Mouse (Mus musculus) left cerebral cortex, postnatal 4 days (tissue): Measurements from ENCODE around the gene Nos1ap. TPM values are rescaled to one million over a fixed set of nuclear protein-coding genes. Genes with fewer than 3 reads are reported as not detected.

Experiments used
- DNase-seq: peaks from one replicate; pipeline ENCODE4 v3.0.0-alpha.2; 2022
- intact Hi-C: fragments of 180-260 bp; cut with DNase I; formaldehyde crosslinking; loops from one replicate; pipeline ENCODE4 v1.15.1; 2025
- total RNA-seq, 2 experiments: library from RNA; stranded (reverse); gene quantifications; 2 replicates each; pipeline ENCODE4 v1.2.3; 2021

The Nos1ap gene
- total RNA-seq, 2 experiments from 2014 or later, result 41.0 to 46.4 TPM

DNA sequence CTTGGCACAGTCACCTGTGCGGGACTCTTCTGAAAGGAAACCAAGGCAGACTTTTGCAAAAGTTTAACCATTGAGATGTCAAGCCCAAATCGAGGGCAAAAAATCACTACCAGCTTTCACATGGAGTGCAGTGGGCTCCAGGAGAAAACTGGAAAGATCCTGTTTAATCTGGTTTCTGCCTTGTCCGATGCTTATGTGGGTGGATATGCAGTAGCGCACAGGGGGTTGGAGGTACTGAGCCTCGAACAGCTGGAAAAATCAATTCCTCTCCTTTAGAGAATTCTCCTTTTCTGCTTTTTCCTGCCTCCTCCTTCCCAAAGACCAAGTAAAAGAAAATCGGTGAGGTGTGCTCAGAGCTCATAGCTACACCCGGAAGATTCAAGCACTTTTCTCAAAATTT lies 159.0 kb downstream of the Nos1ap start:
- intact Hi-C loops, result no loop called here
- DNase-seq, result no peak

DNA sequence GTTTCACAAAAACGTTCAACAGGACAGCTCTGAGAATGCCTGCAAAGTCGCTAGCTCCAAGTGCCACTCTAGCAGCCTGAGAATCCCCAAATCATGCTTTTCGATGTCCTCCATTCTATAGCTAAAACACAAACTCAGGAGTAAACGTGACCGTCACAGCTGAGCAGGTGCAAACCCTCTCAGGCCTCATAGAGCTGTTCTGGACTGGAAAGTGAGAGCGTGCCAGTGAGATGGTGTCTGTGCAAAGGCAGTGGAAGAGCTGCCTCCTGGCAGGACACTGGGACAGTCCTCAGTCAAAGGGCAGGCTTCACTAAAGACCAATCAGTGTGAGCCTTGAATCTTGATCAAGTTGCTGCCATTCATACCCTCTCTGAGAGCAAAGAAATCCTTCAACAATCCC lies 160.0 kb downstream of the Nos1ap start:
- no peak for DNase-seq
- intact Hi-C loops, result no loop called here

DNA sequence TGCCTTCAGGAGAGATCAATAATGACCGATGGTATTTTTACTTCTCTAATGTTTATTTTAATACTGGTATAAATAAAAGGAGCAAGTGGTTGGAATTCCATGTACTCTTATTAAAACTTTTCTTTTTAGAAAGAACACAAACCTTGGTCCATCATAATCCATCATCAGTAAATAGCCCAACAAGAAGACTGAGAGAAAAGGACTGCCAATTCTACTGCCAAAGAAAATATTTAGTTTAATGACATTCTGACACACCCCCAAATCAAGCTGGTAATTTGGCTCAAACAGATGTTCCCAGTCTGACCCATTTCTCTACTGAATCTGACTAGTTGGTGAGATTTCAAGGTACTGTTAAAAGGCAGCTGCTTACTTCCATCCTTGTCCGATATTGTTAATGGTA lies 161.5 kb downstream of the Nos1ap start:
- intact Hi-C loops, result no loop called here
- DNase-seq, result no peak

DNA sequence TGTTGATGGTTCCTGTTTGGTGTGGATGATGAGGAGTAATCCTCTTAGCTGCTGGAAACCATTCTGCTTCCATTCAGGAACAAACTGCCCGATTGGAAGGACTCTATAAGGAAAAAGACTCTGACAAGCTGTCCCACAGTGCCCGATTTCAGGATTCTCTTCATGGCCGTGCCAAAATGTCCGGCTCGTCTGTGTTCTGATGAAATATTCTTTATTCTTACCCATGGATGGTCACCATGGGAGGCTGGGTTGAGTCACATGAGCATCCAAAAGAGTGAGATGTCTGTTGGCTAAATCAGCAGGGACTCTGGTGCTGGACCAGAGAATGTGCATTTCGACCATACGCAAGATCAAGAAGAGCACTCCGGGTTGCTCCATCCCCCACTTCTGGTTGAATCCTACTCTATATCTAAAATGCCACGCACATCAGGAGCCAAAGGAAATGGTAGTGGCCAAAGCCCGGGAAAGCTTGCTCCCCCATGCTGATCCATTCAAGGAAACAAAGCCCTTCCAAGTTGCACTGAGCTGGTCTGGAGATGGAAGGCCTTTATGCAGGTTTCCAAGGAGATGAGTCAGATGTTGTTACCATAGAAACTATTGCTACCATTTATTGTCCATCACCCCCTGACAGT lies 165.3 kb downstream of the Nos1ap start:
- intact Hi-C loops, result no loop called here
- DNase-seq, result peak; percentile 49

DNA sequence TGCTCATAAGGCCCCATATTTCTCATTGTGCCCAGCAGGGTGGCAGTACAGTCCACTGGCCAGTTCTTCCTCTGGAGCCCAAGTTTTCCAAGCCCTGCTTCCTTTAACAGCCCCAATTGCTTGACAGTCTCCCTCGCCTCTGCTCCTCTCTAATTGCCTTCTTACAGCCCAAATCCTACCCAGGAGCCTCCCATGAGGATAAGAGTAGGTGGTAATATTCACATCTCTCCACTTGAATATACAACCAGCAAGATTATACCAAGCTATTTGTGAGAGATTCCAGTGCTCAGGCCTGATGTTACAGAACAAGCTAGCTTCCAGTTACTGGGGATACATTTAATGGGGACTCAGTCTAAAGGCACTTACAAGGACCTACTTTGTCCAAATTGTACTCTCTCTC lies 166.6 kb downstream of the Nos1ap start:
- no peak for DNase-seq
- intact Hi-C loops, result no loop called here

DNA sequence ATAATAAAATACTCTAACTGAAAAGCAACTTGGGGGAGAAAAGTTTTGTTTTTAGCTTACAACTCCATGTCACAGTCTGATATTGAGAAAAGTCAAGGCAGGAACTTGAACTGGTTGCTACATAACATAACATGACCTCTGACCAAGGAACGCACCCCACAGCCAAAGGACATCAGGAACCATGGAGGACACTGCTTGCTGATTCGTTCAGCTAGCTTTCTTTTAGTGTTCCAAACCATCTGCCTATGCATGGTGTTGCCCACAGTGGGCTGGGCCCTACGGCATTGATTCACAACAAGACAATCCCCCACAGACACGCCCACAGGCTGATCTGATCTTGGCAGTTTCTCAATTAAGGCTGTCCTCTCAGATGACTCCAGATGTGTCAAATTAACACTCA lies 167.5 kb downstream of the Nos1ap start:
- DNase-seq, result no peak
- intact Hi-C loops, result no loop called here

DNA sequence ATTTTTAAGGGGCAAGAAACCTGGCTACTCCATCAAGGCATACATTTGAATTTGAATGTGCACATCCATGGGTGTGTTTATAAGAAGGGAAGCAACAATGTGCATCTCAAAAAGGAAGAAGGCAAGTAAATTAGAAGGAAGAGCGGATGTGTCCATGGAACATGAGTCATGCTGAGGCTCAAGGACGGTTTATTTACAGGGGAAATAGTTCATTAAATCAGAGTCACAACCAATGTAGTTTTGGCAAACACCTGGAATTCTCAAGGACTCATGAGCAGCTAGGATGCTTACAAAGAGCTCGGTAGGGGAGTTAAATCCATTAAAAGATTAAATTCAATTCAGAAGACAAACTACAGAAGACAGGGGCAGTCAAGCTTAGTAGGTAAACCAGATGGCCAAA lies 169.7 kb downstream of the Nos1ap start:
- intact Hi-C loops, result no loop called here
- no peak for DNase-seq

DNA sequence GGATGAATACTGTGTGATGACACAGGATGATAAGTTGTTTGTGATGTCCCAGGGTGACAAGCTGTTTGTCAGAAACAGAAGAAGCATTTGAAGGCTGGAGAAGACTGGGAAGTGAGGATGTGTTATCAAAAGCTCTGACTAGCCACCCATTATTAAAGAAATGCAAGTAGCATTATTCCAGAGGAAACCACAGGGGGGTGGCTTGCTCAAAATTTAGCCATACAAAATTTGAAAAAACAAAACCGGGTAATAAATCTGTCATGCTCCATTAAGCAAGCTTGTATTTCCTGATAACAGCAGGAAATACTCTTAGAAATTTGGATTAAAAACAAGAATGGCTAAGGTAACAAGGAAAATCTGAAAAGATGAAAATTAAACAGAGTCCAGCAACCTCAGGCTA lies 171.5 kb downstream of the Nos1ap start:
- intact Hi-C loops, result no loop called here
- DNase-seq, result no peak

DNA sequence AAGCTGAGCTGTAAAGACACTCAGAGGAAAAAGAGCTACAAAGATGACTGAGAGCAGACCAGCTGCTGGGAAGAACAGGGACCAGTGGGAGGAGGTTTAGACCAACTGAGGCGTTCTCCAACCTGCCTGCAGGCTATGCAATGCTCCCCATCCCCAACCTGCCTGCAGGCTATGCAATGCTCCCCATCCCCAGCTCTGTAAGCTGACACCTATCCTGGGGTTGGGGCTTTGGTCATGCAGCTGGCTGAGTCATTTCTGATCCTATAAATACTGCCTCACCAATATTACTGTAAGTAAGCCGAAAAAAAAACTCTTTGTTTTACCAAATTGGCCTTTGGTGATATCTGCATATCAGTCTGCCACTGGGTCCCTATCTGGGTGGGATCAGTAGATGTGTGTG lies 172.7 kb downstream of the Nos1ap start:
- DNase-seq, result no peak
- intact Hi-C loops, result no loop called here

DNA sequence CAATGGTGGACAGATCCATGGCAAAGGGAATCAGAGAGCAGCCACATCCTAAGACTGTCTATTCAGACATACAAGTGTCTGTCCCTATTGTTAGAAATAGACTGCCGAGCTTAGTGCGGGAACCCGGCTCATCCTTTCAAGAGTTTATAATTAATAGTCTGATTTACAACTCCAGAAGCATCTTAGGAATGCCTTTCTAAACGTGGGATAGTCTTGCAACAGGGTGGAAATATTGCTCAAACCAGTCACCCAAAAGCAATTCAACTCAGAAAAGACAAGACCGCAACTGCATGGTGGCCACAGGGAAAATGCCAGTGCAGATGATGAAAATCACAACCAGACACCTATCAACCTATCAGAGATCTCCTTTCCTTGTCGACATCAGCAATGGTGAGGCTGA lies 173.5 kb downstream of the Nos1ap start:
- no peak for DNase-seq
- intact Hi-C loops, result no loop called here

DNA sequence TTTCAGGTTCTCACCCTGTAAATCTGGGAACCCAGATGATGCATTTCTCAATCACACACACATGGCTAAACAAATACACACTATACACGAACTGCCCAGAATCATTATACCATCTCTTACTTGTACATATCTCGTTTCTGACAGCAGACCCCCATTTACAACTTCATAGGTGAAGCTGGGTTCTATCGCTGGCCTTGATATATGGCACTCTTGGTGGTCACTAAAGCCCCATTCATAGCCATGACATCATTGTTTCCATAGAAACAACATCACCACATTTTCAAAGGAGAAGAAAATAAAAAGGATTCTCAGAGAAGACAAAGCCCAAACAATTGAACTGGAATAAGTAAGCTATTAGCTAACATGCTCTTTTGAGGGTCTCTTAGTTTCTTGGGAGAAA lies 174.3 kb downstream of the Nos1ap start:
- intact Hi-C loops, result no loop called here
- no peak for DNase-seq

DNA sequence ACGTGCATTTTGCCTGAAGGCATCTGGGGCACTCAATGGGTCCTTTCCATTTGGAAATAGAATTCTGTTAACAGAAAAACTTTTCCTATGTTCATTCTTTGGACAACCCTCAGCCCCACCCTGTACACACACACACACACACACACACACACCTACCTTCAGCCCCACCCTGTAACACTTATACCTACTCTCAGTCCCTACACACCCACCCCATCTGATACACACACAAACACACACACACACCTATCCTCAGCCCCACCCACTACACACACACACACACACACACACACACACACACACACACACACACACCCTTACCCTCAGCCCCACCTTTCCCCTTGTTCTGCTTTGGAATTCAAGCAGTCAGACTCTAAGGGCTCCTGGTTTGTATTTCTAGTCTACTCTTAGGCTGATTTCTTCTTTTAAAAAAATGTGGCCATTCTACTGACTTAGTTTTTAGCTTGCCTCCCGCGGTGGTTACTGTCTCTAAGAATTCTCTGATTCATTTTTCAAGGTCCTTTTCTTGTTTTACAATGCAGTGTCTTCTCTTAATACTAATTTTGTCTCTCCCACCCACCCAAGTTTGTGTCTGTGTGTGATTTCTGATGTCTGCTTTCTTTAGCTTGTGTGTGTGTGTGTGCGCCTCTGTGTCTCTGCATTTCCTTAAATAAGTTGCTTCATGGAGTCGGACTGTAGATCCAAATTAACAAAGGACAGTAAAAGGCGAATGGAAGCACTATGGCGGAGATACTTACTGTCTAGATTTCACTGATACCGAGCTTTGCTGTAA lies 179.1 kb downstream of the Nos1ap start:
- intact Hi-C loops, result no loop called here
- no peak for DNase-seq

DNA sequence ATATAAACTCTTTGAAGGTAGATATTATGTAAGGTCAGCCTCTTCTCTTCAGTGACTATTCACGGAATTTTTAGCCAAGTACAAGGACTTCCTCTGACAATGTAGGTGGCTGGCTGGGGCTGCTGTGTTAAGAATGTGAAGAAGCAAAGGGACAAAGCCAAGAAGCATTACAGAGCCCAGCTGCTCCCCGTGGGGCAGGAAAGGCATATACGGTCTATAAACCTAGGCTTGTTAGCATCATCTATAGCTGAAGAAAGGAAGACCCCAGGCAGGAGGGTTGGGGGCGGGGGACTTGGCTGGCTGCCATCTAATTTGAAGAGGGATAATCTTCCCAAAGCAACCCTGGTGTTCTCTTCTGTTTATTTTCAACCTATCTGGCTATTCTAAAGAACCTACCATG lies 180.6 kb downstream of the Nos1ap start:
- DNase-seq, result no peak
- intact Hi-C loops, result no loop called here

DNA sequence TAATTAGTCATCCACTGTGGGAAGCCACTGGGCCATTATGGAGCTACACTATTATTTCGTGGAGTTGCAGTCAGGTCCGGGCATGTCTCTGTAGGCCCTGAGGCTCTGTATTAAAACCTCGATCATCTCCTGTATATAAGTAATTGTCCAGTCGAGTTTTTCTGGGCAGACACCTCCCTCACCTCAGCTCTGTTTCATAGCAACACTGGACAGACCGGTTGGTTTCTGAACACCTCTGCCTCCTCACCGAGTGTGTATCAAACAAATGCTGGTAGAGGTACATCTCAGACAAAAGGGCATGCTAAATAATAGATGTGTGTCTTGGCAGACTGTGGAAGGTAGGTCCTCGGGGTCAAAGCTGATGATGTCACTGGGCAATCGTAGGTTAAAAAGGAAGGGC lies 182.7 kb downstream of the Nos1ap start:
- DNase-seq, result no peak
- intact Hi-C loops, result no loop called here

DNA sequence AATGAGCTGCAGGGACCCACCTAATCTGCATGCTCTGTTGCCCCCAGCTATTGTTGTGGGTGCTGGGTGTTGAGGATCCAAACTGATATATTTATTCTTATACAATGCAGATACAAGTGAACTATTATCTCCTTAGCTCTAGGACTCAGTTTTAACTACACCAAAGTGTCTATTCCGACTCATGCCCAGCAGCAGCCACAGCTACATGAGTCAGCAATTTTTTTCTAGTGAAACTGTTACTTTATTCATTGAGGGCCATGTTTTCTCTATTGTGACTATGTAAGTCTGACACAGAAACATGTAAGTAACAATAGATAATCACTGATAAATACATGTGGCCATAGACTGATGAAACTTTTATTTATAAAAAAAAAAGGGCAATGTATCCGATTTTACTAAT lies 184.5 kb downstream of the Nos1ap start:
- DNase-seq, result no peak
- intact Hi-C loops, result no loop called here

DNA sequence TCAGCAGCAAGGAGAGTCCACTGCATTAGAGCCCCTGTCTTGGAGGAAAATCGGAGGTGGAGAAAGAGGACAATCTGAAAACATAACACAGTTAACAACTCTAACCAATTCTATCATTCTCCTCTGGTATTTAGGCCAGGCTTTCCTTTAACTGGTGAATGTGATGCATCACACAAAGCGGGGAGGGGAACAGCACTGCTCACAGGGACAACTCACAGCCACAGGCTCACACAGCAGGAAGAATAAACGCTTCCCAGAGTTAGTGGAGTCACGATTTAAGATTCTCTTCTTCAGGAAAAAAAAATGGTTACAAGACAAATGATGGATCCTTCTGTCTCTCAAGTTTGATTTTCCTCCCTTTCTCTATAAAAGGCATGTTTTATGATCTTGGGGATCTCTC lies 187.0 kb downstream of the Nos1ap start:
- DNase-seq, result no peak
- intact Hi-C loops, result no loop called here

DNA sequence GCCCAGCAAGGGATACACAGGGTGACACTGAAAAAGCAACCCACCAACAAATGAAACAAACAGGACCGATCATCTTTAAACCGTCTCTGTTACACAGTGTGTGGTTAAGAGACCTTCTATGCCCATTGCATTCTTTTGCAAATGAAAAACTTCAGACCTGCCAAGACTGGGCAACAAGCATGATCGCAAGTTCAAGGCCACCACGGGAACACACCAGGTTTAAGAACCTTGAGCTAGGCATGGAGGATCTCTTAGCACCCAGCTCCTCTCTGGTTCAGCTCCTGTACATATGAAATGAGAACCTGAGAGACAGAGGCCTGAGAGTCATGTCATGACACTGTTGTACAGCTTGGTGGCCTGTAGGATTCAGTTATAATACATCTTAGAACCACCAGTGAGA lies 190.8 kb downstream of the Nos1ap start:
- intact Hi-C loops, result no loop called here
- no peak for DNase-seq

DNA sequence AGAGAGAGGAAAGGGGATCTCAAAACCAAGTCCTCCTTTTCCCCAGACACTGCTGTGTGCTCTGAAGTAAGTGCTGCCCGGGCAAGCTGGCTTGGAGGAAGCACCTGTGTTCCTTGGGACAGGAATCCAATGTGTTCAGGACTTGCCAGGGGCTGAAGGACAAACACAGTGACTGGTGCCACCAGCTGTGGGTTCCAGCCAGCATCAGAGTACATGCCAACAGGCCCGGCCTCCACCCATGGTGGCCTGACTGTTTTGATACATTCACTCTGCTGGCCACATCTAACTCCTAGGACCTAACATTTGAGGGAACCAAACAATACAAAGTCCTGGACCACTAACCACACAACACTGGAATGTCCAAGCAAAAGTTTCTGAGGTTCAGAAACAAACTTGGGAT lies 194.6 kb downstream of the Nos1ap start:
- no peak for DNase-seq
- intact Hi-C loops, result no loop called here

DNA sequence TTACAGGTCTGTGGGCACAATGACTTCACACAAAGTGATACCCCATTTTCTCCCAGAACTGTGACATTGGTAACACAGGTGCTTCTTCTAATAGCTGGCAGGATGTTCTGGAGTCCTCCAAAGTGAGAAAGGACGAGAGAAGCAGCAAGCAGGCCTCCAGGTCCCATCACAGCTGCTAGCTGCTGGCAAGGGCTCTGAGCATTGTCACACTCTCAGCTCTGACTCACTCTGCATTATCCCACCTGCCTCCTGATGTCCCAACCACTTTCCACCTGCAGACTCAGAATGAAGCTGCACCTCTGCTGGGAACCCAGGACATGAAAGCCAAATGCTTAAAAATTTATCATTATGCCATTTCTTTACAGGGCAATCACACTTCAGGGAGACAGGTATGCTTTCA lies 195.0 kb downstream of the Nos1ap start:
- DNase-seq, result no peak
- intact Hi-C loops, result no loop called here

DNA sequence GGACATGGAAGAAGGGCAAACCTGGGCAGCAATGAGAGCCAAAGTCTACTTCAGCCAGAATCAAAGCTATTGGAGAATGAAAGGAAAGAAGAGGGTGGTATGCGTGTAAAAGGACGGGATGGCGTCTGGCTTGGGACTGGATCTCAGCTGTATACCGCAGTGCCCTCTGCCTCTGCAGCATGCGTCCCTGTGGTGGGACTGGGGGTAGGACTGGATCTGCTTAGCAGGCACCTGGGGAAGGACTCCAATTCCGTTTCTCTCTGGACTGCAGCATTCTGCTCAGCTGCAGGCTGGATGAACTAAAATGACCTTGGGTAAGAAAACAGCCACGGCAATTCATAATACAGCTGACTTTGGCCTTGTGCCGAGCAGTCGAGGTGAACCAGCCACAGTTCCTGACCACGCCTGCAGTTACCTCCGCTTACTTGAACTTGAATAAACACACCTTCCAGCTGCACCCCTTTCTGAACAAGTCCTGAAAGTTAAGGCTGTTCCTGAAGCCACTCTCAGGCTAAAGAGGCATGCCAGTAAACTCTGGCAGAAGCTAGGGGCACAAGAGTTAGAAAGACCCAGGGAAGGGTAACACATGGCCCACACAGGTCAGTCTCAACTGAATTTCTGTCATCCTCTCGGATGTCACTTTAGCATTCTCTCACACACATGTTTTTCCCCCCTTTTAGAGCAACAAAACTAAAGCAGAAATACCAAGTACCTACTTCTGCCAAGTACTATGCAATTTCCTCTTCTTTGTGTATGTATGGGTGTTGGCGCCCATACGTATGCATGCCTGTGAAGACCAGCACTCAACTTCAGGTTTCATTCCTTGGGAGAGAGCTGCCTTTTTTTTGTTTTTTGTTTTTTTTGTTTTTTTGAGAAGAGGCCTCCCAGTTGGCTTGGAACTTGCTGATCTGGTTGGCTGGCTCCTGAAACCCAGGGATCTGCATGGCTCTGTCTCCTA lies 196.6 kb downstream of the Nos1ap start:
- intact Hi-C loops, result no loop called here
- DNase-seq, result no peak

DNA sequence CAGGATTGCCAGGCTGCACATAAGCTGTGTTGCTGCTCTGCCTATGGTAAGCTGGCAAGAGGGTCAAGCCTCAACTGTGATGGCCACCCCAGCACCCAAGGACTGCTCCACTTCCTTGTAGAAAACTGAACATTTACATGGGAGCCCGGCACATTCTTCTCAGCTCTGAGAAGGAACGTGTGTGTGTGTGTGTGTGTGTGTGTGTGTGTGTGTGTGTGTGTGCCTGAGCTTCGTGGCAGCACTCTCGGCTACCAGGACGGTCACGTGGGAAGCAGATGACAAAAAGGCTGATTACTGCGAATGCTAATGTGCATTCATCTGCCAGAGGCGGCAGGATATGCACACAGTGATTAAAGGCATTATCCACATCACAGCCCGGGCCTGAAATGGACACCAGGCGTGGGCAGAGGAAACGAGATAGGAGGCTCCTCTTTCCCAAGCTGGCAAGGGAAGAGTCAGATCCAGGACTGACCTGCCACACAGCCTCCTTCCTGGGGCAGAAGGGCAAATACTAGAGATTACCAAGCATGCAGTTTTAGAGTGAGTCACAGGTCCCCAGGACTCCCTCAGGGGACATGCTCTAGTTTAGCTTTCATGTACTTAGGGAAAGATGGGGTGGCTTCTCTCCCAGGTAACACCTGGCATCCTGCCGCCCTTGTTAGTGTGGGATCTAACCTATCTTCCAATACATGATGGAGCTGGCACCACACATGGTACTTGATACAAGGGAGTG lies 202.3 kb downstream of the Nos1ap start:
- intact Hi-C loops, result no loop called here
- peak; percentile 43 for DNase-seq
